Mouse (Mus musculus) heart, embryonic 11.5 days (tissue): ENCODE measurements around the gene Nanos2. TPM values are rescaled to one million over a fixed set of nuclear protein-coding genes. Genes with fewer than 3 reads are reported as not detected.

Experiments used
- ATAC-seq: fragments of 200-750 bp; cut with Nextera tagmentation; replicated peaks from 2 replicates; pipeline ENCODE4 v1.8.0; 2017; ENCODE audit warnings: moderate library complexity; ENCODE audit not compliant: insufficient number of reproducible peaks, low FRiP score, low TSS enrichment
- H3K27ac ChIP-seq: fragments of 300-500 bp; sonication (generic); 2 replicates; pipeline ENCODE4 v1.5.1; 2014; ENCODE audit warnings: mild to moderate bottlenecking, low read depth, low read length
- H3K27me3 ChIP-seq: fragments of 300-500 bp; sonication (generic); 2 replicates; pipeline ENCODE4 v1.6.1; 2014; ENCODE audit warnings: mild to moderate bottlenecking, low read length, mixed read lengths; ENCODE audit not compliant: control insufficient read depth, insufficient read depth
- H3K36me3 ChIP-seq: fragments of 300-500 bp; sonication (generic); 2 replicates; pipeline ENCODE4 v1.6.1; 2014; ENCODE audit warnings: mild to moderate bottlenecking, low read length, moderate library complexity, mixed read lengths; ENCODE audit not compliant: control insufficient read depth, insufficient read depth
- H3K4me1 ChIP-seq: fragments of 300-500 bp; sonication (generic); 2 replicates; pipeline ENCODE4 v1.6.1; 2014; ENCODE audit warnings: low read length; ENCODE audit not compliant: control insufficient read depth, insufficient read depth
- H3K4me2 ChIP-seq: fragments of 300-500 bp; sonication (generic); 2 replicates; pipeline ENCODE4 v1.6.1; 2014; ENCODE audit warnings: mild to moderate bottlenecking, moderate library complexity
- H3K4me3 ChIP-seq: fragments of 300-500 bp; sonication (generic); 2 replicates; pipeline ENCODE4 v1.5.1; 2014; ENCODE audit warnings: low read depth, low read length
- H3K9ac ChIP-seq: fragments of 300-500 bp; sonication (generic); 2 replicates; pipeline ENCODE4 v1.6.1; 2014; ENCODE audit warnings: mild to moderate bottlenecking, low read depth, low read length, moderate library complexity
- H3K9me3 ChIP-seq: fragments of 300-500 bp; sonication (generic); replicated peaks from 2 replicates; pipeline ENCODE4 v1.6.1; 2016; ENCODE audit warnings: low read length; ENCODE audit not compliant: control insufficient read depth
- WGBS: fragments of 180-500 bp; shearing (Covaris S2); extraction: QIAGEN DNeasy Blood & Tissue Kit; methylation state at CpG from one replicate; pipeline ENCODE4 v1.1.7; 2014; ENCODE audit not compliant: insufficient replicate concordance; 5-methylcytosine and 5-hydroxymethylcytosine counted together
- polyA plus RNA-seq: library from polyadenylated mRNA; unstranded; fragments of >200 nt; fragmentation: Nextera tagmentation; extraction: Ambion mirVana; gene quantifications from 2 replicates; pipeline ENCODE4 v1.2.1, GENCODE M21; 2014

The Nanos2 gene
- polyA plus RNA-seq, 1 experiment from 2014 or later = not detected

- Histone ChIP-seq H3K4me2 (peak overlapping the region; percentile 100), H3K9me3 (no peaks in the 10 kb centered on the region), H3K27me3 (no peaks in the 10 kb centered on the region), H3K36me3 (peaks cover 10% of the 10 kb centered on the region; the same call in 1 of the 2 replicates), H3K4me3 (peak overlapping the region; percentile 85), H3K4me1 (peaks cover 29% of the 10 kb centered on the region), H3K27ac (peak overlapping the region; percentile 88; the same call in 1 of the 2 replicates), H3K9ac (peak overlapping the region; percentile 91)
- WGBS = 6% methylated on average over 34 of the region's 34 CpGs
- ATAC-seq = no peak
These were observed 17.5 kb downstream of the Nanos2 start for GRCm38 (mm10) chr7:19004631-19005079.

GRCm38 (mm10) chr7:19005417-19006121 is 18.4 kb downstream of the Nanos2 start:
- H3K9me3 ChIP-seq = no peaks in the 10 kb centered on the region
- peaks cover 29% of the 10 kb centered on the region for H3K4me1 ChIP-seq
- H3K4me3 ChIP-seq = peak overlapping the region; percentile 85
- peak overlapping the region; percentile 100 for H3K4me2 ChIP-seq
- 82% methylated on average over 34 of the region's 34 CpGs for WGBS
- H3K27ac ChIP-seq = no peak overlapping the region
- no peak for ATAC-seq
- H3K36me3 ChIP-seq = peaks cover 10% of the 10 kb centered on the region; the same call in 1 of the 2 replicates
- no peaks in the 10 kb centered on the region for H3K27me3 ChIP-seq
- peak overlapping the region; percentile 91; the same call in 1 of the 2 replicates for H3K9ac ChIP-seq

GRCm38 (mm10) chr7:19006476-19006875 is 19.3 kb downstream of the Nanos2 start:
- H3K9me3 ChIP-seq = no peaks in the 10 kb centered on the region
- H3K4me2 ChIP-seq = no peak overlapping the region
- no peaks in the 10 kb centered on the region for H3K27me3 ChIP-seq
- H3K36me3 ChIP-seq = peaks cover 10% of the 10 kb centered on the region; the same call in 1 of the 2 replicates
- peaks cover 26% of the 10 kb centered on the region for H3K4me1 ChIP-seq
- no peak overlapping the region for H3K27ac ChIP-seq
- no peak overlapping the region for H3K9ac ChIP-seq
- 7% methylated on average over 12 of the region's 12 CpGs for WGBS
- no peak overlapping the region for H3K4me3 ChIP-seq
- no peak for ATAC-seq

GRCm38 (mm10) chr7:19007026-19007977 is 20.1 kb downstream of the Nanos2 start:
- H3K9me3 ChIP-seq = no peaks in the 10 kb centered on the region
- peaks cover 30% of the 10 kb centered on the region for H3K4me1 ChIP-seq
- ATAC-seq = no peak
- no peak overlapping the region for H3K9ac ChIP-seq
- no peak overlapping the region for H3K4me3 ChIP-seq
- no peaks in the 10 kb centered on the region for H3K27me3 ChIP-seq
- H3K27ac ChIP-seq = no peak overlapping the region
- WGBS = 71% methylated on average over 13 of the region's 13 CpGs
- peaks cover 10% of the 10 kb centered on the region; the same call in 1 of the 2 replicates for H3K36me3 ChIP-seq
- H3K4me2 ChIP-seq = no peak overlapping the region

GRCm38 (mm10) chr7:19010581-19010980 is 23.4 kb downstream of the Nanos2 start:
- ATAC-seq = no peak
- Histone ChIP-seq H3K27ac (no peak overlapping the region), H3K4me1 (peaks cover 21% of the 10 kb centered on the region), H3K27me3 (no peaks in the 10 kb centered on the region), H3K9me3 (no peaks in the 10 kb centered on the region), H3K4me2 (no peak overlapping the region), H3K4me3 (no peak overlapping the region), H3K36me3 (peaks cover 6% of the 10 kb centered on the region; the same call in 1 of the 2 replicates), H3K9ac (no peak overlapping the region)
- WGBS = 70% methylated on average over 7 of the region's 7 CpGs

GRCm38 (mm10) chr7:19012025-19012621 is 24.9 kb downstream of the Nanos2 start:
- no peaks in the 10 kb centered on the region for H3K27me3 ChIP-seq
- H3K4me3 ChIP-seq = peak overlapping the region; percentile 37
- H3K9me3 ChIP-seq = no peaks in the 10 kb centered on the region
- peak; percentile 44; the same call in 1 of the 2 replicates for ATAC-seq
- 2% methylated on average over 31 of the region's 31 CpGs for WGBS
- peaks cover 9% of the 10 kb centered on the region for H3K4me1 ChIP-seq
- H3K27ac ChIP-seq = peak overlapping the region; percentile 50
- peak overlapping the region; percentile 84 for H3K4me2 ChIP-seq
- H3K9ac ChIP-seq = peak overlapping the region; percentile 75
- H3K36me3 ChIP-seq = no peaks in the 10 kb centered on the region

GRCm38 (mm10) chr7:19012882-19013281 is 25.7 kb downstream of the Nanos2 start:
- ATAC-seq = no peak
- Histone ChIP-seq H3K9ac (no peak overlapping the region), H3K4me2 (peak overlapping the region; percentile 84; the same call in 1 of the 2 replicates), H3K27me3 (no peaks in the 10 kb centered on the region), H3K9me3 (no peaks in the 10 kb centered on the region), H3K4me3 (no peak overlapping the region), H3K36me3 (no peaks in the 10 kb centered on the region), H3K27ac (no peak overlapping the region), H3K4me1 (peaks cover 9% of the 10 kb centered on the region)
- WGBS = 42% methylated on average over 2 of the region's 2 CpGs

- 46% methylated on average over 15 of the region's 15 CpGs for WGBS
- H3K27me3 ChIP-seq = no peaks in the 10 kb centered on the region
- no peak overlapping the region for H3K9ac ChIP-seq
- H3K4me1 ChIP-seq = peaks cover 9% of the 10 kb centered on the region
- H3K4me3 ChIP-seq = no peak overlapping the region
- ATAC-seq = no peak
- no peaks in the 10 kb centered on the region for H3K9me3 ChIP-seq
- no peak overlapping the region for H3K4me2 ChIP-seq
- no peaks in the 10 kb centered on the region for H3K36me3 ChIP-seq
- no peak overlapping the region for H3K27ac ChIP-seq
These were observed 27.3 kb downstream of the Nanos2 start for GRCm38 (mm10) chr7:19014452-19014851.
